Mouse (Mus musculus): Measurements from ENCODE around the gene Akr1a1.

- no peak for TF ChIP-seq CHD2 (IDR thresholded peaks at IDR 0.05; ENCODE audit: low read depth, low read length)
- no peak for TF ChIP-seq MAFK (IDR thresholded peaks at IDR 0.05; ENCODE audit: insufficient read depth, low read depth, low read length)
Observed at GRCm38 (mm10) chr4:116692146-116692545, 40.7 kb upstream of the Akr1a1 start.

All from ES-E14 (cell line).